Mouse (Mus musculus) gastrocnemius, adult 8-10 months (tissue): ENCODE results near the gene Tmem200b. TPM values are rescaled to one million over a fixed set of nuclear protein-coding genes. Genes with fewer than 3 reads are reported as not detected.

Experiments
- DNase-seq, 2 experiments: peaks; one replicate each; pipeline ENCODE4 v3.0.0; 2022; ENCODE audit warnings: low spot score in 2 of 2
- total RNA-seq, 4 experiments: library from RNA; stranded (reverse); gene quantifications; 2 replicates each; pipeline ENCODE4 v1.2.4; 2022

Gene Tmem200b
- total RNA-seq = 1 to 10 TPM; 1.7 to 2.6 (median 1.9) TPM

GRCm38 (mm10) chr4:131921461-131922346, at the start of gene Tmem200b:
TSS of gene Tmem200b (plus strand) at chr4:131921771.
- no peak for DNase-seq

- no peak for DNase-seq
Measured at GRCm38 (mm10) chr4:131872672-131873292, 48.8 kb upstream of the Tmem200b start.

DNA sequence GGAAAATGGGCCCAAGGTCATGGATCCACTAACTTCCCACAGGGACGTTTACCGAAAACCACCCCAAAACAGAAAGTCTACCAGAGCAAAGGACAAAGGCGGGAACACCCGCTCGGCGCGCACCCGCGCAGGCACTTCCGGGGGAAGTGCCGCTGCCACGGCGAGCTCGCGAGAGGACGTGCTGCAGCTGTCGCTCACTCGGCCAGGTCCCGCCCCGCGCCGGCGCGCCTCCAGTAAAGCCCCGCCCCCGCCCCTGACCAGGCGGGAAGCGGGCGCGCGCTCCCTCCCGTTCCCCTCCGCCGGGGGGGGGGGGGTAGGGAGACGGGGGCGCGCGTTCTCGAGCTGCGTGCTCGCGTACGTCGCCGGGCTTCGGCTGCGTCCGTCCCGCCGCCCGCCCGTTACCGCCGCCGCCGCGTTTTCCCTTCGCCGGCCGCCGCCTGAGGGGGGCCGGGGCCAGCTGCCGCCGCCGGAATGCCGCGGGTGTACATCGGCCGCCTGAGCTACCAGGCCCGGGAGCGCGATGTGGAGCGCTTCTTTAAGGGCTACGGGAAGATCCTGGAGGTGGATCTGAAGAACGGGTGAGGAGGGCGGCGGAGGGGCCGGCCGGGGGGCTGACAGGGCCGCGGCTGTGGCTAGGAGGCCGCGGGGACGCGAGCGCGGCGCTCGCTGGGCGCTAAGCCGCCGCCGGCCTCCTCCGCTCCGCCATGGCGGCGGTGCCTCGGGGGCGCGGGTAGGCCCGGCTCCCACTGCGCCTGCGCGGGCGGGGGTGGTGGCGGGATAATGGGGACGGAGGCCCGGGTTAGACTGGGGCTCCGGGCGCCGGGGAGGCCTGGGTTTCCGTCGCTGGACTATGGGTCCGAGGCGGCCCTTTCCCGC, 48.0 kb upstream of the Tmem200b start, which contains the start of gene Srsf4:
Gene Srsf4 (plus strand): TSS at position 325 of the 876 bp plus-strand sequence.
- DNase-seq = peak; percentile 90 to 93

DNA sequence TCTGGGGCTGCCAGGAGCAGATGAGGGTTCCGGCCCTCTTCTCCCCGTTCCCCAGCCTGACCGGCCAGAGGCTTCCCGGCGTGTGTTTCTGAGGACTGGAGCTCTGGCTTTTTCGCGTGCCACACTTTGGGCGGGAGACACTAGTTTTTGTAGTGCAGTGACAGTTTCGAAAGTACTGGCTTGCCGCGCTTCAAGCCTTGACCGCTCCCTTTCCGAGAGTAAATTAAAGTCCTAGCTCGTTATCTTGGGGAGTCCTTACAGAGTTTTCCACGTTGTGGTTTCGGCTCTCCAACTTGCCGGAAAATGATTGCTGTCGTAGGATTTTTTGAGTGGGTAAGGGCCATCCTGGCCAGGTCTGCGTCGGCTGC, 47.4 kb upstream of the Tmem200b start:
- DNase-seq = no peak

- DNase-seq = no peak
Measured at GRCm38 (mm10) chr4:131874567-131874966, 47.0 kb upstream of the Tmem200b start.

GRCm38 (mm10) chr4:131875242-131875641, 46.3 kb upstream of the Tmem200b start:
- DNase-seq = no peak

- DNase-seq = no peak
Measured at GRCm38 (mm10) chr4:131876836-131877235, 44.7 kb upstream of the Tmem200b start.

GRCm38 (mm10) chr4:131879692-131880091, 41.9 kb upstream of the Tmem200b start:
- DNase-seq = no peak

GRCm38 (mm10) chr4:131881306-131881705, 40.3 kb upstream of the Tmem200b start:
- no peak for DNase-seq

DNA sequence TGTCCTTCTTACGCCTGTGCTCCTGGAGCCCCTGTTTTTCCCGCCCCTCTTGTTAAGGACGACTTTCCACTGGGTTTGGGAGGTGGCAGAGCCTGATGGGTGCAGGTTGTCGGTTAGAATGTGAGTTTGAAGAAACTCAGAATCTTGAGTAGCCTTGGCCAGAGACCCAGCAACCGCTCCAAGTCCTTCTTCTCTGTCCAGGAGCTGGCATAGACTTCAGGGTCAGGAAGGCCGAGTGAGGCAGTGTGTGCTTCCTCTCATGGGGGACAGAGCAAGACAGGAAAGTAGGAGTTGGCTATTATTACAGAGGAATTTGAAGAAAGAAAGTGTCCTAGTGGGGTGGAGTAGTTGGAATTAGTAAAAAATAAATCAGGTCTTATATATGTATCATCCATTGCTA, 38.0 kb upstream of the Tmem200b start:
- DNase-seq = peak in 1 of 2 experiments; percentile 33

GRCm38 (mm10) chr4:131885376-131885775, 36.2 kb upstream of the Tmem200b start:
- no peak for DNase-seq

DNA sequence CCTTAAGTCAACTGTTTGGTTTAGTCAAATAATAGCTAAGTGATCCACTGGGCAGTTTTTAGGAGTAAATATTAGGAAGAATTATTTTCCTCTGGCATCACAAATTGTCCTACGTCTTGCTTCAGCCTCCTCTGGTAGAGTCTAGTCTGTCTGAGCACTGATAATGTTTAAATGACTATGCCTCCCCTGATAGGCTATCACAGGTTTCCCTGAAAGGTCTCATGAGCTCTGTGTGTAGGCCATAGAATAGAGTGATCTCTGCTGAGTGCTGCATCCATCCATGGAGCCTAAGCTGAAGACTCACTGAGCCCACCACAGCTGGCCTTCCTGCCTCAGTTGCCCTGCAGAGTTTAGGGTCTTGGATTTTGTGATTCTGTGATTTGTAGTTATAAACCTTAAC, 33.0 kb upstream of the Tmem200b start:
- DNase-seq = no peak

DNA sequence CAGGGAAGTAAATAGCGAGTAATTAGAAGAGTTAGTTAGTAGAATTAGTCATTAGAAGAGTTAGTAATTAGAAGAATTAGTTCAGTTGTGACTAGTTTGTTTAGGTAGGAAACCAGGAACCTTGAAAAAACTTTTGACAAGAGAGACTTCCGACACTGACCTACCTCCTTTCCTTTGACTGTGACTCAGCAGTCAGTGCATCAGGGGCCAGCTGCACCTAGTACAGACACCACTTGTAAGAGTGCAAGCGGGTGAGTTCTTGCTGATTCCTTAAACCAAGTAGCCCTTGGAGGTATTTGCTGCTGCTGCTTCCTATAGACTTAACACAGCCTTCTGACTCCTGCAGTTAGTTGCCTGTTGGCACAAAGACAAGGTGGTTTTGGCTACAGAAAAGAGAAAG, 30.9 kb upstream of the Tmem200b start:
- DNase-seq = no peak

GRCm38 (mm10) chr4:131897109-131897508, 24.5 kb upstream of the Tmem200b start:
- DNase-seq = no peak

DNA sequence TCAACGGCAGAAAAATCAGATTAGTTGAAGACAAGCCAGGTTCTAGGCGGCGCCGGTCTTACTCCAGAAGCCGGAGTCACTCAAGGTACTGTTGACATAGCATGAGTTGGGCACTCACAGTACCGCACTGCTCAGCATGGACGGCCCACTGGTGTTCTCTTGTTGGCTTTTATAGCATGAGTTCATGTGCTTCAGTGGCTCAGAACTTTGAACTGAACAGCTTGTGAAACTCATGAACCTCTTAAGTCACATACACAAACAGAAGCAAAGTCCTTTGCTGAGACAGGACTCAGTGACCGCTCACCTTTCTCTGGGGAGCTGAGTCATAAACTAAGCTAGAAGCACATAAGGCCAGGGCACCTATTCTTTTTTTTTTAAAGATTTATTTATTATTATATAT, 23.8 kb upstream of the Tmem200b start:
- DNase-seq = no peak

GRCm38 (mm10) chr4:131898503-131899179, 22.9 kb upstream of the Tmem200b start:
- DNase-seq = no peak

- DNase-seq = no peak
Measured at GRCm38 (mm10) chr4:131899180-131899554, 22.4 kb upstream of the Tmem200b start.

DNA sequence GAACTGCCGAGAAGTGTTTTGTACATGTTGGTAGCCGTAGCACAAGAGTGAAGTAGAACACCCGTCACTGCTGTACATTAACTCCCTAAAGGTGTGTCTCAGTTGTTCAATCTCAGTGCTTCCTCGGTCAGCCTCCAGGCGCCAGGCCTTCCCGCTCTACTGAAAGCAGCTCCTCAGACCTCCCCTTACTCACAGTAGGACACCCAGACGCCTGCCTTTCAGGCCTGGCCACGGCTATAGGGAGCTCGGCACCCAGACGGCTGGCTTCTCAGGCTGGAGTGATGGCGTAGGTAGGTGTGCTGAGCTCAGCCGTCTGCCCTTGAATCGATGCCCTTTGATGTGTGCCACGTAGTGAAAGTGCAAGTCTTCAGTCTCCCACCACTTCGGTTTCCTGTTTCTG, 20.5 kb upstream of the Tmem200b start:
- no peak for DNase-seq

DNA sequence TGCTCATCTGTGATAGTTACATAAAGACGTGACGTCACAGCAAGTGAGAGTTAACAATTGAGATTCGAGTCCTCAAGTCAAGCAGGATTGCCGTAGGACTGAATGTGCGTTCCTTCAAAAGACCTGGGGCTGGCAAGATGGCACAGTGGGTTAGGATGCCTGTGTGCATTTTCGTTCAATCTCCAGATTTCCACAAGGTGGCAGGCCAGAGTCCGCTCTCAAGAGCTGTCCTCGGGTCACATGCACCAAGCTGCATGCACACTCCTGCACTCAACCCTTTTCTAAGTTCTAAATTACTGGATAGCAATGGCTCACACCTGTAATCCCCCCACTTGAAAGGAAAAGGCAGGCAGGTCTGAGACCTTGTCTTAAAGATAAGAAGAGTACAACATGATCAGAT, 17.1 kb upstream of the Tmem200b start:
- DNase-seq = no peak

DNA sequence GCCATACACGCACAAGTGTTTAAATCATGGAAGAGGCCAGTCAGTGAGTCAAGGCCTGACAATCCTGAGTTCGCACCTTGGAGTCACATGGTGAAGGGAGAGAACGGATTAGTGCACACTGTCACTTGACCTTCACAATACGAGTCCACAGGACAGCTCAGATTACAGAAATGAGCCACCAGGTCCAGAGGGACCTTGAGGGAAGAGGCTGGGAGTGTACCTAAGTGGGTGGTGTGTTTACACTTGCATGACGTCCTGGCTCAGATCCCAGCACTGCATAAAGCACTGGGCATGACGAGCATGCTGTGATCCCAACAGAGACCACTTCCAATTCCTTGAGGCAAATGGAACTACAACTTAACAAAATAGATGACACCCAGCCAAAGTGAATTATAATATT, 15.1 kb upstream of the Tmem200b start:
- DNase-seq = no peak

GRCm38 (mm10) chr4:131907912-131908311, 13.7 kb upstream of the Tmem200b start:
- DNase-seq = no peak
